Mouse (Mus musculus): ENCODE data around the gene Gm10352.
"Not testable (repeated sequence)": the region's sequence is repeated elsewhere in the genome, so short reads cannot be mapped to it uniquely, and the experiment has no call there.

The Gm10352 gene

DNA sequence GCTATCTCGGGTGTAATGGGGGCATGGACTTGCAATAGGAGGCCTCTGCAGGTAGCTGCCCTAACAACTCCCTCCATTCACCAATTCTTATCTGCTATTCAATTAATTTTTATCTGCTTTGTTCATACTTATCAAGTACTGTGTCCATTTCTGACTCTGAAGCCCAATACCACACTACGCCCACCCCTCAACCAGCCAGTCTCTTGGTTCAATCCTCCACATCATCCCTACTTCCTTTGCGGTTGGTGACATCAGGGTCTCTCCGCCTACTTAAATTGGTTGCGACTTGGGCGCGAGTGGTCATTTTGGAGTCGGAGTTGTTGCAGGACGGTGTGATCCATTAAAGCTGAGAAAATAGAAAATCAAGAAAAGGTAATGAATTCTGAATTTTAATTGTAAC, at the start of gene Gm10352:
Gm10352 (plus strand) TSS at position 301 of the 400 bp plus-strand sequence.
- DNase-seq: not testable (repeated sequence)

DNA sequence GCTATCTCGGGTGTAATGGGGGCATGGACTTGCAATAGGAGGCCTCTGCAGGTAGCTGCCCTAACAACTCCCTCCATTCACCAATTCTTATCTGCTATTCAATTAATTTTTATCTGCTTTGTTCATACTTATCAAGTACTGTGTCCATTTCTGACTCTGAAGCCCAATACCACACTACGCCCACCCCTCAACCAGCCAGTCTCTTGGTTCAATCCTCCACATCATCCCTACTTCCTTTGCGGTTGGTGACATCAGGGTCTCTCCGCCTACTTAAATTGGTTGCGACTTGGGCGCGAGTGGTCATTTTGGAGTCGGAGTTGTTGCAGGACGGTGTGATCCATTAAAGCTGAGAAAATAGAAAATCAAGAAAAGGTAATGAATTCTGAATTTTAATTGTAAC, 31.5 kb downstream of the Gm10352 start, which contains the start of gene Gm29289:
Gm29289 (plus strand) TSS at position 301 of the 400 bp plus-strand sequence.
- not testable (repeated sequence) for DNase-seq

Measured in spleen, adult 18-20 months (tissue).